30 mouse cellular contexts compared by ENCODE assay signal in the genomic region with DNA sequence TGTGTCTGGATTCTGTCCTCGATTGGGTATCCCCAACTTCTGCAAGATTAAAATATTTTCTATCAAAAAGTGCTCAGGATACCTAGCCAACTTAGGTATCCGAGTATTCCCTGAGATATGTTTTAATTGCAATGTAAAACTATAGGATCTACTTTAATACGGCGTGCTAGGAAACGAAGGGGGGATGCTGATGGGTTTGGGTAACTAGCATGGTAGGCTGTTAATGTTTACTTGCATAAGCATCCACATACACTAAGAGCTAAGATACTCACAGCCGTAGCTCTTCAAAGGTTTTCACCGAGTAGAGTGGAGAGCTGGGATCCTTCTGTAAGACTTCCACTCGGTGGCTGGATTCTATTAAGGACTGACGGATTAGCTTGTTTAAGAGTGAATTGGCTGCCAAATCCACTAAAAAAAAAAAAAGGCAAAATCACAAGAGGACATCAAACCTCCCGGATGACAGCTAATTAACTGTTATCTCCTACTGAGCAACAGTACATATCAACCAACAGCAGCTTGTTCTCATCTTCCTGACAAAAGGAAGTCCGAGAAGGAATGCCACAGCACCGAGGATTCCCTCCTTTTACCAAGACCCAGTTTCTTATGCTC. TPM values are rescaled to one million over a fixed set of nuclear protein-coding genes. Genes with fewer than 3 reads are reported as not detected.
DNase-seq lines count a peak whose midpoint lies in the region; ATAC-seq and TF ChIP-seq lines count a peak whose summit lies in the region.
"Had no signal": no experiment of that assay in that cellular context is flagged by ENCODE, and none has a peak within 500 bp of the region (broad histone marks: within the 10 kb centered on the region; RNA-seq: fewer than 3 reads in every experiment).

No protein-coding gene starts in this region.

- peak; percentile 3 for DNase-seq in kidney, postnatal 10 days
- peak; percentile 78 for DNase-seq in lung, embryonic 14.5 days
- DNase-seq in lung, postnatal 4 days: no peak
- DNase-seq in embryonic facial prominence, embryonic 10.5 days (ENCODE audit: low spot score): peak; percentile 2
- DNase-seq in embryo, embryonic 9.5 days (ENCODE audit: extremely low spot score): no peak
- DNase-seq: adrenal gland, postnatal 25 days; cerebellum, adult 18-20 months; cerebellum, postnatal 14 days; gastrocnemius, postnatal 14 days; kidney, adult 18-20 months; lung, postnatal 14 days; right cerebral cortex, postnatal 4 days; thymus, adult 18-20 months; thymus, postnatal 36 days had no signal

- H3K9ac ChIP-seq in kidney, embryonic 14.5 days (ENCODE audit: low read depth, low read length): no peak overlapping the region
- no peak overlapping the region for H3K9ac ChIP-seq in lung, embryonic 14.5 days
- no peak overlapping the region for H3K9ac ChIP-seq in midbrain, embryonic 15.5 days
- H3K9ac ChIP-seq: heart, embryonic 12.5 days; hindbrain, embryonic 14.5 days; limb, embryonic 15.5 days; liver, embryonic 15.5 days; midbrain, embryonic 12.5 days; neural tube, embryonic 13.5 days had no signal

- peaks cover 4% of the 10 kb centered on the region; the same call in 1 of the 2 replicates for H3K4me1 ChIP-seq in kidney, embryonic 14.5 days (ENCODE audit: control insufficient read depth, insufficient read depth, low read length)
- 0 out of 2 replicates have a peak, but pooled peaks cover 5% of the 10 kb centered on the region for H3K4me1 ChIP-seq in lung, embryonic 14.5 days (ENCODE audit: insufficient read depth)
- H3K4me1 ChIP-seq in embryonic facial prominence, embryonic 10.5 days: peaks cover 21% of the 10 kb centered on the region
- peaks cover 22% of the 10 kb centered on the region for H3K4me1 ChIP-seq in midbrain, embryonic 15.5 days

- H3K27ac ChIP-seq in kidney, embryonic 14.5 days (ENCODE audit: low read depth, low read length): no peak overlapping the region
- no peak overlapping the region for H3K27ac ChIP-seq in lung, embryonic 14.5 days (ENCODE audit: low read depth)
- H3K27ac ChIP-seq in embryonic facial prominence, embryonic 10.5 days (replicated peaks): no peak overlapping the region
- no peak overlapping the region for H3K27ac ChIP-seq in midbrain, embryonic 15.5 days
- H3K27ac ChIP-seq: hindbrain, embryonic 14.5 days; limb, embryonic 15.5 days; liver, embryonic 15.5 days; midbrain, embryonic 12.5 days; neural tube, embryonic 13.5 days; stomach, postnatal 0 days had no signal

- 77% methylated on average over 12 of the region's 12 CpGs for WGBS in kidney, embryonic 14.5 days
- WGBS in lung, embryonic 14.5 days: 45% methylated on average over 12 of the region's 12 CpGs
- 79% methylated on average over 12 of the region's 12 CpGs for WGBS in embryonic facial prominence, embryonic 10.5 days
- WGBS in midbrain, embryonic 15.5 days: 75% methylated on average over 12 of the region's 12 CpGs

- no peak for ATAC-seq in kidney, embryonic 14.5 days (ENCODE audit: low FRiP score, low TSS enrichment)
- ATAC-seq in lung, embryonic 14.5 days (ENCODE audit: insufficient read depth): peak; percentile 22; the same call in 1 of the 2 replicates
- ATAC-seq in midbrain, embryonic 15.5 days (replicated peaks): no peak
- ATAC-seq: forebrain, embryonic 14.5 days had no signal

- H3K4me3 ChIP-seq in kidney, embryonic 14.5 days (ENCODE audit: low read length): no peak overlapping the region
- H3K4me3 ChIP-seq in lung, embryonic 14.5 days (ENCODE audit: low read depth, low read length): no peak overlapping the region
- H3K4me3 ChIP-seq in embryonic facial prominence, embryonic 10.5 days: no peak overlapping the region
- H3K4me3 ChIP-seq in midbrain, embryonic 15.5 days: no peak overlapping the region
- H3K4me3 ChIP-seq: heart, embryonic 12.5 days; limb, embryonic 15.5 days; liver, embryonic 15.5 days; midbrain, embryonic 12.5 days; myocyte; neural tube, embryonic 13.5 days had no signal

- no peak for TF ChIP-seq CTCF in lung, embryonic 14.5 days (IDR thresholded peaks at IDR 0.05; ENCODE audit: low read depth)

- H3K27me3 ChIP-seq in kidney, embryonic 14.5 days (ENCODE audit: control insufficient read depth, insufficient read depth, low read length): no peaks in the 10 kb centered on the region; the same call in 1 of the 2 replicates
- H3K27me3 ChIP-seq in lung, embryonic 14.5 days (ENCODE audit: insufficient read depth, low read length): 0 out of 2 replicates have a peak, but pooled peaks cover 5% of the 10 kb centered on the region
- peaks cover 14% of the 10 kb centered on the region for H3K27me3 ChIP-seq in embryonic facial prominence, embryonic 10.5 days (replicated peaks; ENCODE audit: low read depth, poor library complexity, severe bottlenecking)
- no peaks in the 10 kb centered on the region for H3K27me3 ChIP-seq in midbrain, embryonic 15.5 days (replicated peaks)
- H3K27me3 ChIP-seq: limb, embryonic 15.5 days had no signal

- no peak overlapping the region for H3K4me2 ChIP-seq in kidney, embryonic 14.5 days (replicated peaks; ENCODE audit: low read depth, low read length)
- H3K4me2 ChIP-seq in lung, embryonic 14.5 days: no peak overlapping the region; the same call in 1 of the 2 replicates
- H3K4me2 ChIP-seq in midbrain, embryonic 15.5 days: 0 out of 2 replicates have a peak overlapping the region, but pooled peaks have one; percentile 87
- H3K4me2 ChIP-seq: heart, embryonic 12.5 days; limb, embryonic 15.5 days; liver, embryonic 15.5 days; midbrain, embryonic 12.5 days had no signal

- H3K36me3 ChIP-seq in kidney, embryonic 14.5 days (ENCODE audit: control insufficient read depth, insufficient read depth, low read length): peaks cover 8% of the 10 kb centered on the region
- H3K36me3 ChIP-seq in lung, embryonic 14.5 days (ENCODE audit: insufficient read depth): peaks cover 8% of the 10 kb centered on the region
- peaks cover 13% of the 10 kb centered on the region for H3K36me3 ChIP-seq in embryonic facial prominence, embryonic 10.5 days (replicated peaks)
- H3K36me3 ChIP-seq in midbrain, embryonic 15.5 days (replicated peaks): peaks cover 10% of the 10 kb centered on the region; the same call in 1 of the 2 replicates

- no peaks in the 10 kb centered on the region for H3K9me3 ChIP-seq in kidney, embryonic 14.5 days (ENCODE audit: control insufficient read depth, low read length)
- H3K9me3 ChIP-seq in lung, embryonic 14.5 days (ENCODE audit: low read depth, low read length): no peaks in the 10 kb centered on the region
- H3K9me3 ChIP-seq in embryonic facial prominence, embryonic 10.5 days: no peaks in the 10 kb centered on the region
- no peaks in the 10 kb centered on the region for H3K9me3 ChIP-seq in midbrain, embryonic 15.5 days
- H3K9me3 ChIP-seq: heart, embryonic 12.5 days; limb, embryonic 15.5 days; liver, embryonic 15.5 days; midbrain, embryonic 12.5 days; neural tube, embryonic 13.5 days had no signal

RNA-seq across cellular contexts. Expression of a gene that starts 1.7 kb away (rescaled TPM):
- polyA plus RNA-seq in kidney, embryonic 14.5 days (2014; fragmentation: Nextera tagmentation; extraction: Ambion mirVana): 2.3 and 2.8 TPM in 2 replicates
- polyA plus RNA-seq in lung, embryonic 14.5 days (2014; fragmentation: Nextera tagmentation; extraction: Ambion mirVana): 1.9 and 2.3 TPM in 2 replicates
- polyA plus RNA-seq in embryonic facial prominence, embryonic 10.5 days (2016; fragmentation: Nextera tagmentation; extraction: Ambion mirVana): 6.0 and 6.1 TPM in 2 replicates
- polyA plus RNA-seq in midbrain, embryonic 15.5 days (2015; fragmentation: Nextera tagmentation; extraction: Ambion mirVana): 27.9 and 30.0 TPM in 2 replicates
- polyA plus RNA-seq: myocyte had no signal

RNA-seq across cellular contexts. Expression of a gene that starts 1.8 kb away (rescaled TPM):
- polyA plus RNA-seq in kidney, embryonic 14.5 days (2014; fragmentation: Nextera tagmentation; extraction: Ambion mirVana): 23.6 and 26.3 TPM in 2 replicates
- polyA plus RNA-seq in lung, embryonic 14.5 days (2014; fragmentation: Nextera tagmentation; extraction: Ambion mirVana): 20.0 and 20.8 TPM in 2 replicates
- polyA plus RNA-seq in embryonic facial prominence, embryonic 10.5 days (2016; fragmentation: Nextera tagmentation; extraction: Ambion mirVana): 18.3 and 21.3 TPM in 2 replicates
- polyA plus RNA-seq in midbrain, embryonic 15.5 days (2015; fragmentation: Nextera tagmentation; extraction: Ambion mirVana): 14.8 and 16.0 TPM in 2 replicates

RNA-seq across cellular contexts. Expression of a gene that starts 13.5 kb away (rescaled TPM):
- 0.37 and 0.46 TPM in 2 replicates for polyA plus RNA-seq in kidney, embryonic 14.5 days (2014; fragmentation: Nextera tagmentation; extraction: Ambion mirVana)
- 0.42 and 0.96 TPM in 2 replicates for polyA plus RNA-seq in lung, embryonic 14.5 days (2014; fragmentation: Nextera tagmentation; extraction: Ambion mirVana)
- 1.5 and 1.6 TPM in 2 replicates for polyA plus RNA-seq in embryonic facial prominence, embryonic 10.5 days (2016; fragmentation: Nextera tagmentation; extraction: Ambion mirVana)
- polyA plus RNA-seq in midbrain, embryonic 15.5 days (2015; fragmentation: Nextera tagmentation; extraction: Ambion mirVana): 1.2 TPM in 2 replicates

RNA-seq across cellular contexts. Expression of a gene that starts 13.6 kb away (rescaled TPM):
- 16.6 and 17.0 TPM in 2 replicates for polyA plus RNA-seq in kidney, embryonic 14.5 days (2014; fragmentation: Nextera tagmentation; extraction: Ambion mirVana)
- 18.0 and 18.7 TPM in 2 replicates for polyA plus RNA-seq in lung, embryonic 14.5 days (2014; fragmentation: Nextera tagmentation; extraction: Ambion mirVana)
- 24.9 and 26.5 TPM in 2 replicates for polyA plus RNA-seq in embryonic facial prominence, embryonic 10.5 days (2016; fragmentation: Nextera tagmentation; extraction: Ambion mirVana)
- polyA plus RNA-seq in midbrain, embryonic 15.5 days (2015; fragmentation: Nextera tagmentation; extraction: Ambion mirVana): 14.5 and 16.3 TPM in 2 replicates

RNA-seq across cellular contexts. Expression of a gene that starts 38.5 kb away (rescaled TPM):
- not detected in 2 replicates for polyA plus RNA-seq in kidney, embryonic 14.5 days (2014; fragmentation: Nextera tagmentation; extraction: Ambion mirVana)
- polyA plus RNA-seq in lung, embryonic 14.5 days (2014; fragmentation: Nextera tagmentation; extraction: Ambion mirVana): not detected in 2 replicates
- polyA plus RNA-seq in embryonic facial prominence, embryonic 10.5 days (2016; fragmentation: Nextera tagmentation; extraction: Ambion mirVana): not detected in 2 replicates
- not detected in 2 replicates for polyA plus RNA-seq in midbrain, embryonic 15.5 days (2015; fragmentation: Nextera tagmentation; extraction: Ambion mirVana)
- polyA plus RNA-seq: cortical plate, adult 2 months; embryonic facial prominence, embryonic 11.5 days; forebrain, embryonic 14.5 days; heart, embryonic 12.5 days; heart, postnatal 0 days; hindbrain, embryonic 14.5 days; kidney, embryonic 16.5 days; limb, embryonic 15.5 days; liver, embryonic 15.5 days; midbrain, embryonic 12.5 days; myocyte; neural tube, embryonic 13.5 days; spleen, adult 2 months; stomach, postnatal 0 days had no signal

Comparison
In these comparisons a context has a peak if more than half of its experiments do, and no peak if none do; other contexts are left out.
1. DNase-seq: peak in kidney, postnatal 10 days (single experiment), lung, embryonic 14.5 days (single experiment) and embryonic facial prominence, embryonic 10.5 days (single experiment); none in lung, postnatal 4 days (0 of 2) and embryo, embryonic 9.5 days (single experiment).